29 mouse cellular contexts compared by ENCODE assay signal in genomic region chr3:98495055-98495454, GRCm38 (mm10). TPM values are rescaled to one million over a fixed set of nuclear protein-coding genes. Genes with fewer than 3 reads are reported as not detected.
"Had no signal": no experiment of that assay in that cellular context is flagged by ENCODE, and none has a peak within 500 bp of the region (broad histone marks: within the 10 kb centered on the region; RNA-seq: fewer than 3 reads in every experiment).

No protein-coding gene starts in this region.

RNA-seq across cellular contexts. Expression of gene Hsd3b4, which starts 15.3 kb away (rescaled TPM):
- polyA plus RNA-seq: limb, embryonic 10.5 days; limb, embryonic 11.5 days; limb, embryonic 12.5 days; limb, embryonic 15.5 days; liver, adult 2 months; liver, embryonic 16.5 days; lung, adult 2 months; lung, embryonic 14.5 days; lung, embryonic 16.5 days; lung, postnatal 0 days; macrophage; midbrain, embryonic 10.5 days; midbrain, embryonic 11.5 days; midbrain, embryonic 12.5 days; midbrain, embryonic 13.5 days; midbrain, embryonic 14.5 days; midbrain, embryonic 15.5 days; midbrain, embryonic 16.5 days; midbrain, postnatal 0 days; myocyte; neural tube, embryonic 11.5 days; neural tube, embryonic 12.5 days; neural tube, embryonic 13.5 days had no signal

RNA-seq across cellular contexts. Expression of gene Gm4450, which starts 38.1 kb away (rescaled TPM):
- polyA plus RNA-seq: limb, embryonic 10.5 days; limb, embryonic 11.5 days; limb, embryonic 15.5 days; liver, adult 2 months; liver, embryonic 11.5 days; liver, embryonic 12.5 days; liver, embryonic 13.5 days; liver, embryonic 14.5 days; liver, embryonic 15.5 days; liver, embryonic 16.5 days; lung, adult 2 months; lung, embryonic 14.5 days; lung, embryonic 15.5 days; lung, embryonic 16.5 days; lung, postnatal 0 days; macrophage; midbrain, embryonic 10.5 days; midbrain, embryonic 11.5 days; midbrain, embryonic 12.5 days; midbrain, embryonic 14.5 days; midbrain, embryonic 16.5 days; midbrain, postnatal 0 days; myocyte; neural tube, embryonic 11.5 days; neural tube, embryonic 12.5 days; neural tube, embryonic 13.5 days had no signal
